Mouse (Mus musculus) CH12.LX (cell line): Measurements from ENCODE around the gene Clcn6.

ENCODE experiments used
- CTCF ChIP-seq, 2 experiments: IDR thresholded peaks in 1 of 2; conservative IDR thresholded peaks in 1 of 2; 2 replicates each; pipeline ENCODE4 v1.5.1; 2011 to 2012; ENCODE audit warnings: low read depth in 2 of 2, low read length in 2 of 2, improper control_type of control experiment in 1 of 2, inconsistent platforms in 1 of 2, mild to moderate bottlenecking in 1 of 2, moderate library complexity in 1 of 2
- EP300 ChIP-seq: IDR thresholded peaks from 2 replicates; pipeline ENCODE4 v1.6.1; 2011; ENCODE audit warnings: low read length, improper control_type of control experiment
- ETS1 ChIP-seq: conservative IDR thresholded peaks from 2 replicates; pipeline ENCODE4 v1.6.1; 2012; ENCODE audit warnings: low read depth, mild to moderate bottlenecking, inconsistent platforms, low read length, improper control_type of control experiment, moderate library complexity
- JUND ChIP-seq: conservative IDR thresholded peaks from 2 replicates; pipeline ENCODE4 v1.6.1; 2011; ENCODE audit warnings: low read depth, low read length, improper control_type of control experiment
- MXI1 ChIP-seq: IDR thresholded peaks from 2 replicates; pipeline ENCODE4 v1.6.1; 2011; ENCODE audit warnings: mild to moderate bottlenecking, low read depth, low read length, improper control_type of control experiment
- POLR2A ChIP-seq: IDR thresholded peaks from 2 replicates; pipeline ENCODE4 v1.6.1; 2011; ENCODE audit warnings: low read depth, mild to moderate bottlenecking, improper control_type of control experiment, low read length
- POLR2AphosphoS2 ChIP-seq: IDR thresholded peaks from 2 replicates; pipeline ENCODE4 v1.6.1; 2011; ENCODE audit warnings: low read depth, low read length, improper control_type of control experiment
- RCOR1 ChIP-seq: conservative IDR thresholded peaks from 2 replicates; pipeline ENCODE4 v1.6.1; 2012; ENCODE audit warnings: low read depth, mild to moderate bottlenecking, inconsistent platforms, low read length, improper control_type of control experiment
- TCF12 ChIP-seq: IDR thresholded peaks from 2 replicates; pipeline ENCODE4 v1.6.1; 2014; ENCODE audit warnings: low read depth, mild to moderate bottlenecking, inconsistent platforms, low read length, improper control_type of control experiment
- USF1 ChIP-seq: IDR thresholded peaks from 2 replicates; pipeline ENCODE4 v1.6.1; 2014; ENCODE audit warnings: low read depth, mild to moderate bottlenecking, inconsistent platforms, low read length, improper control_type of control experiment
- ZC3H11A ChIP-seq: IDR thresholded peaks from 2 replicates; pipeline ENCODE4 v1.6.1; 2012; ENCODE audit warnings: low read depth, mild to moderate bottlenecking, inconsistent platforms, low read length, improper control_type of control experiment
- ZMIZ1 ChIP-seq: IDR thresholded peaks from 2 replicates; pipeline ENCODE4 v1.6.1; 2012; ENCODE audit warnings: low read depth, mild to moderate bottlenecking, inconsistent platforms, low read length, improper control_type of control experiment

GRCm38 (mm10) chr4:148015418-148015817, 23.2 kb downstream of the Clcn6 start:
- TF ChIP-seq JUND: no peak
- TF ChIP-seq POLR2A: no peak
- no peak for TF ChIP-seq USF1
- TF ChIP-seq CTCF (conservative IDR thresholded peaks at IDR 0.05 in 1 of 2, IDR thresholded peaks at IDR 0.05 in 1 of 2; ENCODE audit: low read depth in 2 of 2, low read length in 2 of 2): peak; percentile 17 to 67; a peak in 3 of 4 replicates
- no peak for TF ChIP-seq POLR2AphosphoS2
- TF ChIP-seq RCOR1: no peak
- TF ChIP-seq EP300: no peak
- no peak for TF ChIP-seq TCF12
- TF ChIP-seq ZMIZ1: no peak
- no peak for TF ChIP-seq MXI1
- TF ChIP-seq ETS1: no peak
- TF ChIP-seq ZC3H11A: no peak
